Mouse (Mus musculus): ENCODE measurements around the gene Wdr37. TPM values are rescaled to one million over a fixed set of nuclear protein-coding genes. Genes with fewer than 3 reads are reported as not detected.
"Not testable (repeated sequence)": the region's sequence is repeated elsewhere in the genome, so short reads cannot be mapped to it uniquely, and the experiment has no call there.

Gene Wdr37
- 10 to 100 TPM; 25.6 to 34.8 TPM for total RNA-seq (2021)
- long read RNA-seq, experiment 1, full-length matches to known transcripts = 9 of 18 reads
- long read RNA-seq, experiment 1, partial matches to known transcripts = 2 of 18 reads
- long read RNA-seq, experiment 1, other reads (novel, unspliced or antisense) = 7 of 18 reads
- long read RNA-seq, experiment 2, full-length matches to known transcripts = 6 of 15 reads
- long read RNA-seq, experiment 2, partial matches to known transcripts = 6 of 15 reads
- long read RNA-seq, experiment 2, other reads (novel, unspliced or antisense) = 3 of 15 reads

DNA sequence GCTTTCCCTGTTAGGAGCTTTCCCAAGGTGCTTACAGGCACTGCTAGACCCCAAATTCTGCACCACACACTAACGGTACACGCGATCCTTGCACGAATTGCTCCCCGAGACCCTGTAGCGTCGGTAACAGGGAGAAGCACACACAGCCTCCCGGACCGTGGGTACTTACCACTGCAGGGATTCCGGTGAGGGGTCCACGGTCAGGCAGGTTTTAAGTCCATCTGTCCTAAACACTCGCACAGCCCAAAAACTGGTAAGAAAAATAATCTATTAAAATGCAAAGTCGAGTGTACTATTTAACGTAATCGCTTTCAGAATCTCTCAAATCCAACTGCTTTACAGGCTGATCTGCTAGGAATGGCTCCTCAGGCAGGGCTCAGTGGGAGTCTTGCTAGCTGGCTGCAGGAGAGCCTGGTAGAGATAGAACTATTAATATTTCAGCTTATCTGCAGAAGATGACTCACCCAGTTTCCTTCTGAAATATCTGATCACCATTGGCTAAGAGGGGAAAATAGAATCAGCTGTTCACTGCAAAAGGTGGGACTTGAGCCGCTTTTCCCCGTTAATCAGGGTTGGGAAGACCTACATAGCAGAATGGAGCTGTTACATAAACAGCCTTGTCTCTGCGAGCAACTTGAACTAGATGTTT, at the start of gene Wdr37:
Gene Wdr37 (minus strand): TSS at position 596 of the 649 bp plus-strand sequence.
- intact Hi-C loops (cut with DNase I; ENCODE audit: low total_unique reads) = no loop called here
- peak; percentile 16 for DNase-seq

DNA sequence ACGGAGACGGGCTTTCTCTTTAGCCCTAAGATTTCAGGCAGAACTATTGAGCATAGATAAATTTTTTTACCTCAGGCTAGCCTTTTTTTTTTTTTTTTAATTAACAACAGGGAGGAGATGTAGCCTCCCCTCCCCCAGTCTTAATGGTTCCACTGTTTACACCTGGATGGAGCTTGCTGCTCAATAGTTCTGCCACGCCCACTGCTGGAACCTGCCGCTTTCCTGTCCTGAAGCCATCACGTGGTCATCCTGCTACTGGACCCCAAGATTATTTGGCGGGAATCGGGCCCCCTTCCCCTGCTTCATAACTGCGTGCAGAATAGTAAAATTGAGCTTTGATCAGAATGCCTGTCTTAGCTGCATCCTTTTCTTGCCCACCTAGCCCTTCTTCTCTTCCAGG, 42.2 kb upstream of the Wdr37 start:
- DNase-seq; intact Hi-C loops (cut with DNase I; ENCODE audit: low total_unique reads): not testable (repeated sequence)

DNA sequence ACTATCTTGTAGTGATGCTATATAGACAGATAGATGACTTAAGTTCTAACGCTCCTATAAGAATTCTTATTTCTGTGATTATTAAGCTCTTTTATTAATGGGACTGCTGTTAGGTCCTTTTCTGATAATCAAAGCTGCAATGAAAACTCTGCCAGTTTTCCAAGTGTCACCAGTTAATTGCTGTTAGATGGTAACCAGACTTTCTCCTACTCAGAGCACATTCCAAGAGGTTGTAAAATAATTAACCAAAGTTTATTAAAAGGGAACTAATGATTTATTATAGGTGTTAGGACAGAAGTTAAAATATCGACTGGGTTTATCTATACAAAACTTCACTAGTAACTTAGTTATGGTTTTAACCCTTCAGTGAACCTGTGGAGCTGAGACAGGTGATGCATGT, 34.3 kb upstream of the Wdr37 start:
- intact Hi-C loops (cut with DNase I; ENCODE audit: low total_unique reads); DNase-seq: not testable (repeated sequence)

DNA sequence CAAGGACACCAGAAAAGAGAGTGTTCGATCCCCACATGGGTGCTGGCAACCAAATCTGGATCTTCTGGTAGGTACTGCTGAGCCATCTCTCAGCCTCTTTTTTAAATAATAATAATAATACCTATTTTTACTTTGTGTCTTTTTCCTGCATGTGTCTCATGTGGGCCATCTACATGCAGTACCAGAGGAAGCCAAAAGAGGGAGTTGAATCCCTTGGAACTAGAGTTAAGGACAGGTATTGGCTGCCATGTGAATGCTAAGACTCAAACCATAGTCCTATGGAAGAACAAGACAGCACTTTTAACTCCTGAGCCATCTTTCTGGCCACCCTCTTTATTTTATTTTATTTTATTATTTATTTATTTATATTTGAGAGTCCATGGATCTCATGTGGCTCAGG, 16.9 kb upstream of the Wdr37 start:
- intact Hi-C loops (cut with DNase I; ENCODE audit: low total_unique reads) = loop anchor here (10.0 kb wide), 1 partner anchor 106 kb away; the partner anchor contains the start of gene Gtpbp4

DNA sequence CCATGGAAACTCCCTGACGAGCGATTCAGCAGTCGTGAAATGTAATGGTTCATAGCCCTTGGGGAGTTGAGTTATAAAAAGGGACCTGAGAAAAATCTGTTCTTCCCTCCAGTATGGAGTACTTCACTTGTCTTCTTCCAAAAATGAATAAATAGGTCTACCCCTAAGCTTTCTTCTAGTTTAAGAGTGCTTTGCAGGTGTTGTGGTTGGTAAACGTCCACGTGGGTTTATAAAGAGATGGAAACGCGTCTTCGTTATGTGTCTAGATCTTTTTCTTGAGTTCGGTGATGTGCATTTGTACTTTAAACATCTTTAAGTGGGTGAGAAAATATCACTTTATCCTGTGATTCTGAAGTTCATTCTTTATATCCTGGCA, 14.5 kb upstream of the Wdr37 start:
- intact Hi-C loops (cut with DNase I; ENCODE audit: low total_unique reads) = loop anchor here (10.0 kb wide), 1 partner anchor 109 kb away; the partner anchor contains the start of gene Gtpbp4
- DNase-seq = no peak

More for the DNA sequence above, 16.9 kb upstream of the Wdr37 start:
- no peak for DNase-seq

DNA sequence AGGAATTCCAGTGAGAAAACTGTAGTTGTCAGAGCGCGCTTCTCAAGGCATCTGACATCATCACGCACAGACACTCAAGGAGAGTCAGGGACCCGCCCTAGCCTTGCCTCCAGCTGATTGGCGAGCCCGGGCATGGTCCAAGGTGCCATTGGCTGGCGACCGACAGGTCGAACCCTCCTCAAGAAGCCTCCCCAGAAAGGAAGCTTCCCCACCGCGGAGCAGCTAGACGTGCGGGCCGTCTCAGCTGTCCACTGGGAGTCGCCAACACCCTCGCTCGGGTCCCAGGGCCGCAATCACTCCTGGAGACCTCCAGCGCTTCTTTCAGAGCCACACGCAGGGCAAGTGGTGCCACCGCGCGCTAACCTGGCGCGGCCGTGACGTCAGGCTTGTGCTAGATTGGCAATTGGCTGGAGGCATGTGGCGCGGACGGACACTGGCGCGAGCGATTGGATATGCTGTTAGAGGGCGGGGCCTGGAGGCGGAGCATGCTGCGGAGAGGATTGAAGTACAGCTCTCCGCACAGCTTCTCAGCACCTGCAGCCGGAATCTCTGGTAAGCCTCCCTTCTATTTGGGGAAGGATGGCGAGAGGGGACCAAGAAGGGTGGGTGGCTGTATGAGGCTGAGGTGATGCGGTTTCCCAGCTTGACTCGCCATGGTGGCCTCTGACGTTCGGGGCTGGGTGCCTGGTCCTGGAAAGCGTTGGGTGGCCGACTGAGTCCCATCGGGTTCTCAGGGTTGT, 13.9 kb upstream of the Wdr37 start, which contains the start of gene Idi1:
Gene Idi1 (plus strand): TSS at position 57 of the 740 bp plus-strand sequence.
- intact Hi-C loops (cut with DNase I; ENCODE audit: low total_unique reads) = loop anchor here (10.0 kb wide), 1 partner anchor 109 kb away; the partner anchor contains the start of gene Gtpbp4
- peak; percentile 96 for DNase-seq

DNA sequence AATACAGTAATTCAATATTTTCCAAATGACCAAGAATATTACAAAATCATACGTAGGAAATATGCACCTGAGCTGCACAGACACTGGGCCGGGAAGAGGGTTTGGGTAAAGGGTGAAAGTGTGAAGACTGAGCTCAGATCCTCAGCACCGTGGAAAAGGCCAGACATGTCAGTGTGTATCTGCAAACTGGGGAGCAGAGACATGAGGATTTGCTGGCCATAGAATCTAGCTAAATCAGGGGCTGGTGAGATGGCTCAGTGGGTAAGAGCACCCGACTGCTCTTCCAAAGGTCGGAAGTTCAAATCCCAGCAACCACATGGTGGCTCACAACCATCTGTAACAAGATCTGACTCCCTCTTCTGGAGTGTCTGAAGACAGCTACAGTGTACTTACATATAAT, 12.2 kb upstream of the Wdr37 start:
- intact Hi-C loops (cut with DNase I; ENCODE audit: low total_unique reads) = loop anchor here (10.0 kb wide), 1 partner anchor 111 kb away; the partner anchor contains the start of gene Gtpbp4
- DNase-seq = not testable (repeated sequence)

DNA sequence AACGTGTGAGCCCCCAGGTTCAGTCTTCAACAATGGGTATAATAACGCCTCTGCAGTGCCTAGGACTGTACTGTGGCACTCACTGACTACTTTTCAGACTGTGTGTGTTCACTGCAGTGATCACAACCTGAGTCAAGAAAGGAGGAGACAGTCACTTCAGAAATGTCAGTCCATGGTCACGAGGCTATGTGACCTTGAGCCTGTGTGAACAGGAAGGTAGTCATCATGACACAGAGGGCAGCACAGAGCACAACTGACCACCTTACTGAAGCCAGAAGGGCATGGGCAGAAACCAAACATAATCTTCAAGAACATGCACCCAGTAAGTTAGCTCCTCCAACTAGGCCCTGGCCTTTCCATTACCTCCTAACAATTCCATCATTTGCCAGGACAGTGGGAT, 9.9 kb upstream of the Wdr37 start:
- intact Hi-C loops (cut with DNase I; ENCODE audit: low total_unique reads) = loop anchor here (10.0 kb wide), 1 partner anchor 113 kb away; the partner anchor contains the start of gene Gtpbp4
- DNase-seq = no peak

DNA sequence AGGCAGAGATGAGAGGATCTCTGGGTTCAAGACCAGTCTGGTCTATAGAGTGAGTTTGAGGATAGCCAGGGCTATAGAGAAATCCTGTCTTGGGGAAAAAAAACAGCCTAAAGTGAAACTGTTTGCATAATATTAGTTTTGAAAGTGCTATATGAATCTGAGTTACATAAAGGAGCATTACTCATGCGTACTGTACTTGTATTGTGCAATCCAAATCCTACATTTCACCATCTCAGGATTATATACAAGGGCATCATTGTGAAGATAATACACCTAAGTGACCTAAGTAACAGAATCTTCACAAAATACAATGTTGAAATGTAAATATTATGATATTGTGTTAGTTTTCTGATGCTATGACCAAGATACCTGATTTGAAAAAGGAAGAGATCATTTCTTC, 2.1 kb upstream of the Wdr37 start:
- no peak for DNase-seq
- intact Hi-C loops (cut with DNase I; ENCODE audit: low total_unique reads) = no loop called here

DNA sequence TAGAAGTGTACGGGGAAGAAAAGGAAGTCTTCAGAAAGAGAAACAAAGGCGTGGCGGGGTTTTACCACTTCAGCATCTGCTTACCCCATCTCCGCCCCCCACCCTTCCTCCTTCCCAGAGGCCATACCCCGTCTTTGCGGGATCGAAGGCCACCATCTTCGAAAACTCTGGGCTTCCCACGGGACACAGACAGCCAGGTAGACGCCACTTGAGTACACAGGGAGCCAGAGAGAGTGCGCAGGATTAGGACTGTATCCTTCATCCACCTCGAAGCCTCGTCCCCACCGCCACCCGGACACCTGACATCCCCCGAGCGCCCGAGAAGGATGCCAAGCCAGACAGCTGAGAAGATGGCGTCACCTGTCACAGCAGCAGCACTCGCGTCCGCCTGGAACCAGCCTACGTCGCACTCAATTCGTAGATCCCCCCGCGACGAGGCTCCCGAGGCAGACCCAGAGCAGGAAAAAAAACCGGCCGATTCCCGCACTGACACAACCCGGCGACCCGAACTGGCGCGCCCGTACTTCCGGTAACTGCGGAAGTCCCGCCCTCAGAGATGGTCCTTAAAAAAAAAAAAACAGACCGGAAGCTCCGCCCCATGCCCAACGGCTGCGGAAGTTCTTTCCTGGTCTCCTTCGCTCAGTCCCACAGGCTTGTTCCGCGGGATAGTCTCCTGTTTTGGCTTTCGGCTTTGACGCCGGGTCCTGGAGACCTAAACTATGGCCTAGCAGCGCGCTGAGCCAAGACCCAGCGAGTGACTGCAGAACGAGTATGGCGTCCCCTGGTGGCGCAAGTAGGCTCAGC, 997 bp downstream of the Wdr37 start:
- peak; percentile 89 for DNase-seq
- intact Hi-C loops (cut with DNase I; ENCODE audit: low total_unique reads) = no loop called here

DNA sequence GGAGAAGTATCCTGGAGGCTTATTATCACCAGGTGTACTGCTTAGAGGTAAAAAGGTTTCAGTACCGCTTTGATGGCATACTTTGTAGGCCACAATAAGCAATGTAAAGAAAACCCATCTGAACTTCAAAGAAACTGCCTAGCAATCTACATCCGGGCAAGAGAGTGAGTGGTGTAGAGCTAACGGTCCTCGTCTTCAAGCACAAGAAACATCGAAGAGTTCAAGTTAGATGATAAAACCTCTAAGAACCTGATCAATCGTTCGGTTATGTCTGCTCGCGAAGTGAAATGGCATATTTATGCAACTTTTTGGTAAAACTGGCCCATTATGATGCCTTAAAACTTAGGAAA, 1.6 kb downstream of the Wdr37 start:
- no peak for DNase-seq
- intact Hi-C loops (cut with DNase I; ENCODE audit: low total_unique reads) = no loop called here

DNA sequence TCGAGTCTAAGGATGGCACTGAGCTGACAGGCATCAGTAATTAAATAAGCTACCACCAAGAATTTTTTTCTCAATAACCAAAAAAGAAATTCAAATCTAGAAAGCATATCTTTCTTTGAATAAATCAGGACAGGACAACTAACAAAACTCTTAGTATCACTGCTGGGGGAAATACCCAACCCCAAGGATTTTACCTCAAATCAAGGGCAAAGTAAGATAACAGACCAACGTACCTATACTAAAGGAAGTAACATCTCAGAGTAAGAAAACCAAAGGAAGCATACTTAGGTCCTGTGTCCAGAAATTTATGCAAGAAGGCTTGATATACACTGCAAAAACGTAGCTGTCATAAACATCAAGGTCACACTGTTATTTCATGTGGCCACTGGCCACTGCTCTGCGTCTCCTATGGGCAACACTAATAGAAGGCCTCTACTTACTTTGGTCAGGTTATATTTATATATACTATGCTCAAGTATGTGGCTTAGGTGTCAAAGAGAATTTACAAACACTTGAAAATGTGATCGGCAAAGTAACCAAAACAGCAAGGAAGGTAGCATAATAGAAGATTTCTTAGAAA, 2.0 kb downstream of the Wdr37 start:
- DNase-seq = no peak
- intact Hi-C loops (cut with DNase I; ENCODE audit: low total_unique reads) = no loop called here

DNA sequence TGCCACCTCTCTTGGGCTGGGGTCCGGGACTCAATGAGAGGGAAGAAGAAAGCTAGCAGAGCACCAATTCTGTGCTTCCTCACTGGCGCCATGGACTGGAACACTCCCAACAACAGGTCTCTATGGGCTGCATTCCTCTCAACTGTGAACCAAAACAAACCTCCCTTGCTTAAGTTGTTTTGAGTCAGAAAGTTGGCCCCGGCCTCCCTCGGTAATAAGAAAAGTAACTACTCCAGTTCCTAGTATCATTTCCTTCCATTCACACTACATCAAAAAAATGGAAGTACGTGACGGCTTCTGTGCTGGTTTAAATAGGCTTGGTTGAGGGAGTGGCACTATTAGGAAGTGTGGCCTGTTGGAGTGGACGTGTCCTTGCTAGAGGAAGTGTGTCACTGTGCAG, 5.1 kb downstream of the Wdr37 start:
- no peak for DNase-seq
- intact Hi-C loops (cut with DNase I; ENCODE audit: low total_unique reads) = no loop called here

DNA sequence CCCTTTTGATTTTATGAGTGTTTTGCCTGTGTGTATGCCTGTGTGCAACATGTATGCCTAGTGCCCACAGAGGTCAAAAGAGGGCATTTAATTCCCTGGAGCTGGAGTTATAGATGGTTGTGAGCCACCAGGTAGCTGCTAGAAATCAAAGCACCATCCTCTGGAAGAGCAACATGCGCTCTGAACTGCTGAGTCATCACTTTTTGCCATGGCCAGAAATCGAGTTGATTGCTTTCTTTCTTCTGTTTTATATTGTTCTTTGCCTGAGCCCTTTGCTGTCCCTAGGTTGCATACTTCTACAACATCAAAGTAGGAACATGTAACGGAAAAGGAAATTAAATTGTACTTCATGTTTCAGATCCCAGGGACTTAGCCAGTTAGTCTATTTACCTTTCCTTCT, 6.7 kb downstream of the Wdr37 start:
- DNase-seq = no peak
- intact Hi-C loops (cut with DNase I; ENCODE audit: low total_unique reads) = no loop called here

DNA sequence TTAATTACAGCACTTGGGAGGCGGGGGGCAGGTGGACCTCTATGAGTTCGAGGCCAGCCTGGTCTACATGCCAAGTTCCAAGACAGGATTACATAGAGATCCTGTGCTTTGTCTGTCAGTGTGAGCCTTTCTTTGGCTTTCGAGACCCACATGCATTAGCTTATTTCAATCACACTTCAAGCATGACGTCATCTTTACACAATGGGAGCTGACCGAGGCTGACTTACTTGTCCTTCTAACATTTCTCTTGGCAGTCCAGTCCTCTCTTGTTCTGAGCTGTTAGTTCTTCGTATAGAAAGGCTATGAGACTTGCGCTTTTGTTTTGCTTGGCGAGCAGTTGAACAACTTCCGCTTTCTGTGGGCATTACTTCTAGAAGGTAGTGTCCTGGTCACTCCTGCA, 10.8 kb downstream of the Wdr37 start:
- no peak for DNase-seq
- intact Hi-C loops (cut with DNase I; ENCODE audit: low total_unique reads) = no loop called here

DNA sequence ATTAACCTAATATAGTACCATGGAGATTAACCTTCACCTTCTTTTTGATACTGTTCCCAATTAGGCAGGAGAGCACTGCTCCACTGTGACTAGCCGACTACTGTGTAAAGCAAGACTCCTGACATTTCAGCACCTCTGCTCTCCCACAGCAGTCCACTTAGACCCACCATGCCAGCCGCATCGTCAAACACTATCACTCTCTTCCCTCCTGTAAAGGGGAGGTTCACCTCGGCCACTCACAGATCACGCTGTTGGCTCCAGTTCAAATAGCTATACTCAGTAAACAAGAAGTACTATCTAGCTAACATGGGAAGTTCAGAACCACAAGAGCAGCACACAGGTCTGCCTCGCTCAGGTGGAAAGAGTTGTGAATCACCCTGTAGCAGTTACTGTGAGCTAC, 13.3 kb downstream of the Wdr37 start:
- DNase-seq = no peak
- intact Hi-C loops (cut with DNase I; ENCODE audit: low total_unique reads) = no loop called here

DNA sequence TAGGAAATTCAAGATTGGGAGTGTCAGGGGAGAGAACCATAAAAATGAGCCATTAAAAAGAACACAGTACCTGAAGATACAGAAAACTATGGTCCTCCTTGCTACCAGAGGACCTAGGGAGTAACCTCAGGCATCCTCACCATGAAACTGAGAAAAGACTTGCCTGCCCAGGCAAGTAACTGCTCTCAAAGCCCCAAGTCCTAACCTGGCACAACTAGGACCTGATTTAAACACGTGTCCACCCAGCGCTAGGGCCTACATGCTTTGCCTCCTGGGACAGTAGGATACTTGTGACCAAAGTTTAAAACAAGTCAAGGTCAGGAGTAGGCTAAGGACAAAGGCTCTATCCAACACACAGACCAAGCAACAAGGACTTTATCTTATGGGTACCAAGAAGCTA, 16.9 kb downstream of the Wdr37 start:
- intact Hi-C loops (cut with DNase I; ENCODE audit: low total_unique reads) = no loop called here
- no peak for DNase-seq

DNA sequence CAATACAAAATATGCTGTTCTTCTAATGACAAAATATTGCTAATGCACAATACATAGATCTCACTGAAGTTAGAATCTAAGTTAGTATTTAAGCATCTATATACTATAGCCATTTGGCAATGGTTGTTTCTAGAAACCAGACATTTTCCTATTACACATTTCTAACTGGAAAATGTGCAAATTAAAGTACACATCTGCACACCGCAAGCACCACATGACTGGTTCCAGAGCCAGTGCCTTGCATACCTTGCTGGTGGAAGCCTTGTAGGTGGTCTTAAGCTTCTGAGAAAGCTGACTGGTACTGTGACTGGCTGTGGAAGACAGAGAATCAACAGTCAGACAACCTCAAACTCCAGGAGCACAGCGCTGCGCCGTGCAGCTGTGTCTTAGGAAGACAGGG, 18.3 kb downstream of the Wdr37 start:
- intact Hi-C loops (cut with DNase I; ENCODE audit: low total_unique reads) = no loop called here
- no peak for DNase-seq

DNA sequence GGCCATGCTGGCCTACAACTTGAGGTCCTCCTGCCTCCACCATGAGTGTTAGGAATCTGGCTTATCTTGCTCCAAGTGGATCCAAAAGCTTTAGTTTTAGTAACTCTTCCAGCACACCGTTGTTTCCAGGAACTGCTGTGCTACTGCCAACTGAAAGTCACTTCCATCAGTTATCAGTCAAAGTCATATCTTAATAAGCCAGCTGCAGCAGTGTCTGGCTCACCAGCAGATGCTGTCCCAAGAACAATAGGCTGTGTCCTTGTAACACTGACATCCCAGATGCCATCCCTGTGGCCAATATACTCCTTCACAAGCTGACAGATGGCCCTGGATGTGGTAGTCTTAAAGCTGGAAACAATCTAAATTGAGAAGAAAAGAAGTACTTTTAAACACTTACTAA, 22.4 kb downstream of the Wdr37 start:
- DNase-seq = no peak
- intact Hi-C loops (cut with DNase I; ENCODE audit: low total_unique reads) = no loop called here

Data from gastrocnemius, postnatal 14 days (tissue).